Mouse (Mus musculus) intestine, postnatal 0 days (tissue): ENCODE results near the gene Lrrc10. TPM values are rescaled to one million over a fixed set of nuclear protein-coding genes. Genes with fewer than 3 reads are reported as not detected.

ENCODE experiments used
- ATAC-seq: fragments of 200-750 bp; cut with Nextera tagmentation; 2 replicates; pipeline ENCODE4 v1.8.0; 2017; ENCODE audit warnings: mild to moderate bottlenecking, moderate TSS enrichment, moderate library complexity
- H3K27ac ChIP-seq: fragments of 300-500 bp; sonication (generic); 2 replicates; pipeline ENCODE4 v1.5.1; 2014; ENCODE audit warnings: mild to moderate bottlenecking, low read depth, low read length, moderate library complexity
- H3K27me3 ChIP-seq: fragments of 300-500 bp; sonication (generic); replicated peaks from 2 replicates; pipeline ENCODE4 v1.6.1; 2014; ENCODE audit warnings: low read length, mixed read lengths; ENCODE audit not compliant: control insufficient read depth, insufficient read depth
- H3K36me3 ChIP-seq: fragments of 300-500 bp; sonication (generic); 2 replicates; pipeline ENCODE4 v1.6.1; 2014; ENCODE audit warnings: mild to moderate bottlenecking, moderate library complexity; ENCODE audit not compliant: control insufficient read depth, insufficient read depth
- H3K4me1 ChIP-seq: fragments of 300-500 bp; sonication (generic); replicated peaks from 2 replicates; pipeline ENCODE4 v1.6.1; 2014; ENCODE audit warnings: antibody characterized with exemption, low read length, mixed read lengths; ENCODE audit not compliant: control insufficient read depth, insufficient read depth
- H3K4me2 ChIP-seq: fragments of 300-500 bp; sonication (generic); replicated peaks from 2 replicates; pipeline ENCODE4 v1.6.1; 2014; ENCODE audit warnings: low read depth, mild to moderate bottlenecking, moderate library complexity
- H3K4me3 ChIP-seq: fragments of 300-500 bp; sonication (generic); 2 replicates; pipeline ENCODE4 v1.5.1; 2014; ENCODE audit warnings: low read depth, low read length
- H3K9ac ChIP-seq: fragments of 300-500 bp; sonication (generic); 2 replicates; pipeline ENCODE4 v1.6.1; 2014; ENCODE audit warnings: mild to moderate bottlenecking, low read depth, low read length
- H3K9me3 ChIP-seq: fragments of 300-500 bp; sonication (generic); 2 replicates; pipeline ENCODE4 v1.6.1; 2016; ENCODE audit warnings: mixed run types; ENCODE audit not compliant: control insufficient read depth
- CTCF ChIP-seq: sonication (generic); IDR thresholded peaks from 2 replicates; pipeline ENCODE4 v1.5.1; 2016; ENCODE audit warnings: low read depth, mild to moderate bottlenecking, control low read depth, antibody characterized with exemption, moderate library complexity
- WGBS: fragments of 180-500 bp; shearing (Covaris S2); extraction: QIAGEN DNeasy Blood & Tissue Kit; methylation state at CpG from one replicate; pipeline ENCODE4 v1.1.7; 2014; 5-methylcytosine and 5-hydroxymethylcytosine counted together
- polyA plus RNA-seq: library from polyadenylated mRNA; unstranded; fragments of >200 nt; fragmentation: Nextera tagmentation; extraction: Ambion mirVana; gene quantifications from 2 replicates; pipeline ENCODE4 v1.2.1, GENCODE M21; 2015

The Lrrc10 gene
- polyA plus RNA-seq, 1 experiment from 2014 or later = not detected

- H3K4me2 ChIP-seq = no peak overlapping the region
- WGBS = 85% methylated on average over 6 of the region's 6 CpGs
- no peak for ATAC-seq
- H3K27me3 ChIP-seq = no peaks in the 10 kb centered on the region
- H3K36me3 ChIP-seq = peaks cover 16% of the 10 kb centered on the region
- H3K4me1 ChIP-seq = no peaks in the 10 kb centered on the region
- no peak overlapping the region for H3K27ac ChIP-seq
- TF ChIP-seq CTCF = no peak
- H3K9ac ChIP-seq = no peak overlapping the region
- no peaks in the 10 kb centered on the region for H3K9me3 ChIP-seq
- H3K4me3 ChIP-seq = no peak overlapping the region
Observed at GRCm38 (mm10) chr10:117096096-117096495, 51.0 kb downstream of the Lrrc10 start.

Other genes starting within 250 kb of the Lrrc10 start
- gene Myrfl, start 148.4 kb upstream of the Lrrc10 start, polyA plus RNA-seq = 7.3 and 9.5 TPM in 2 replicates
- gene Rab3ip, start 94.6 kb upstream of the Lrrc10 start, polyA plus RNA-seq = 20.9 and 21.9 TPM in 2 replicates
- not detected in 2 replicates for gene Gm10271, start 72.7 kb upstream of the Lrrc10 start, polyA plus RNA-seq
- not detected in 2 replicates for gene Best3, start 59.0 kb upstream of the Lrrc10 start, polyA plus RNA-seq
- gene Cct2, start 18.5 kb downstream of the Lrrc10 start, polyA plus RNA-seq = 112 and 119 TPM in 2 replicates
- gene Frs2, start 103.2 kb downstream of the Lrrc10 start, polyA plus RNA-seq = 17.9 and 18.5 TPM in 2 replicates
- gene Yeats4, start 179.2 kb downstream of the Lrrc10 start, polyA plus RNA-seq = 41.6 and 43.5 TPM in 2 replicates
- not detected in 2 replicates for gene 9530003J23Rik, start 193.4 kb downstream of the Lrrc10 start, polyA plus RNA-seq
- gene Lyz2, start 237.0 kb downstream of the Lrrc10 start, polyA plus RNA-seq = 43.9 and 47.9 TPM in 2 replicates
- gene Lyz1, start 247.5 kb downstream of the Lrrc10 start, polyA plus RNA-seq = 7.7 and 9.6 TPM in 2 replicates